Mouse (Mus musculus): ENCODE measurements around the gene Dcun1d1. TPM values are rescaled to one million over a fixed set of nuclear protein-coding genes. Genes with fewer than 3 reads are reported as not detected.

The Dcun1d1 gene
- total RNA-seq (2021) = 10 to 100 TPM; 65.0 to 72.9 TPM

DNA sequence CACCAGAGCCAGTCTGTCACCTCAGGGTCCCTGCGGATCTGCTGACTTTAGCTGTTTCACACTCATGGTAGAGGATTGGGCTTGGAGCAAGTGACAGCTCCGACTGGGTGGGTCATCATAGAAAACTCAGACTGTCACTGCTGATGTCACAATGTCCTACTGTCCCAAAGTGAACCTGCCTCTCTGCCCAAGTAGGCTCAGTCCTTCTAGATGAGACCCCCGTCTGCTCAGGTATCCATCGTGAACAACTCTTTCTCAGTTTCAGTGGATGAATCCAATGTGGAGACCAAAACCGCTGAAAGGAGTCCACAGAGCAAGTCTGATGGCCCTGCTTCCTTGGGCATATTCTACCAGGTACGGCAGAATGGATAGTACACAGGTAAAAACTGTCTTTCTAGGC lies at the start of gene Dcun1d1:
Gene Dcun1d1, minus strand, starts transcription at position 101 of the 400 bp plus-strand sequence.
- no peak for DNase-seq (ENCODE audit: extremely low spot score in 1 of 2, low spot score in 1 of 2)

DNA sequence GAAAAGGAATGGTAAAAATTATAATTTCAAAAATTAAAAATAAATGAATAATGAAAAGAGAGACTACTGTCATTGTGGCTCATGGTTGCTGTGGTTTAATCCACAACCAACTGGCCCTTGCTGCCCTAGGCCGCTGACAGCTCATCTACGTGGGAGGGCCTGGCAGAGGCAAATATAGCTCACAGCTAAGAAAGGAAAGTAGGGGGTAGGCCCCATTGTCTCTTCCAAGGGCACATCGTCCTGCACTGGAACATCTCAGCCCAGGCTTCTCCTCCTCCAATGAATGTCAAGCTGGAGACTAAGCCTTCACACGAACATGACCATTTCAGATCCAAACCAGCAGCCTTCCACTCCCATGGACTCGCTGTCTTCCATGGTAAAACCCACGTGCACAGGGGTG lies 49.0 kb upstream of the Dcun1d1 start:
- no peak for DNase-seq (ENCODE audit: extremely low spot score in 1 of 2, low spot score in 1 of 2)

DNA sequence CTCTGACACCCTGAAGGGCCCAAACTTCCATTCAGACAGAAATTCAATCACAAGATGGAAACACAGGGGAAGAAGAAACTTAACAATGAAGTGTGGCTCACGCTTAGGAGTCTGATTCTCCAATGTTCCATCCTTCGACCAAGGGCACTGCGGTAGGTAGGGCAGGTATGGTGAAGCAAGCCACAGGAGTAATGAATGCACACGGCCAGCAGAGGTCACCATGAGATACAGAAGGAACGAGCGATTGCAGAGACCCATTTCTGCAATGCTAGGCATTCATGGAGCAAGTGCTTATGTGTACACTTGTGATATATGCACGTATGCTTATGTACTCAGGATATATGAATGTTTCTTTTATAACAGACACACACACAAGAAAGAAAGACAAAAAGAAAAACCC lies 36.3 kb upstream of the Dcun1d1 start:
- DNase-seq (ENCODE audit: extremely low spot score in 1 of 2, low spot score in 1 of 2) = peak in 1 of 2 experiments; percentile 25

DNA sequence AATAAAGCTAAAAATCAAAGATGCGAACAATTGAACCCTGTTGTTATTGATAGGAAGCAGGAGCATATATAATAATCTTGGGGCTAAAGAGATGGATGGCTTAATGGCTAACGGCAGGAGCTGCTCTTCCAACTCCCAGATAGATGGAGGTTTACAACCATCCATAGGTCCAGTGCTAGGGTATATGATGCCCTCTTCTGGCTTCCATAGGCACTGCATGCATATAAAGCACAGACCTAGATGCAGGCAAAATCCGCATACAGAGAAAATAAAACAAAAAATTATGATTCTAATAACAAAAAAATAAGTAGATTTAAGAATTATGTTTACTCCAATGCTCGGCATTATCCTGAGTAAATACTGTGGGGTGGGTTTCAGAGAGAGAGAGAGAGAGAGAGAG lies 35.7 kb upstream of the Dcun1d1 start:
- DNase-seq (ENCODE audit: extremely low spot score in 1 of 2, low spot score in 1 of 2) = no peak

DNA sequence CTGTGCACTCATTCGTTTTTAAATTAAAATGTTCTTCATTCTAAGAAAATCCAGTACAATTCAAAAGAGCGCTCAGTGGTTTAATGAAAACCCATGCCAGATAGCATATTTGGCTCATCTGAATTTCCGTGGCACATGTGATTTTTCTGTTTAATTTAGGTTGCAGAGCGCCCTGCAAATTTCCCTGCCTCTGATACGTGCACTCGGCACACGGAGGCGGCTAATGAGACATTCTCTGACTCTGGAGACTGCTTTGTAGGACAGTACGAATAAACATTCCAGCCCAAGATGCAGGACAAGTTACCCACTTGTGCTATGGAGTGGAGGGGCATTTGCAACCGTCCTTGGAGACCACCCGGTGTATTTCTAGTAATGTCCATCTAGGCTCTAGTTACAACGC lies 33.9 kb upstream of the Dcun1d1 start:
- no peak for DNase-seq (ENCODE audit: extremely low spot score in 1 of 2, low spot score in 1 of 2)

GRCm38 (mm10) chr3:35970441-35970840 lies 33.2 kb upstream of the Dcun1d1 start:
- DNase-seq (ENCODE audit: extremely low spot score in 1 of 2, low spot score in 1 of 2) = no peak

GRCm38 (mm10) chr3:35967366-35967921 lies 30.2 kb upstream of the Dcun1d1 start:
- DNase-seq (ENCODE audit: extremely low spot score in 1 of 2, low spot score in 1 of 2) = no peak

DNA sequence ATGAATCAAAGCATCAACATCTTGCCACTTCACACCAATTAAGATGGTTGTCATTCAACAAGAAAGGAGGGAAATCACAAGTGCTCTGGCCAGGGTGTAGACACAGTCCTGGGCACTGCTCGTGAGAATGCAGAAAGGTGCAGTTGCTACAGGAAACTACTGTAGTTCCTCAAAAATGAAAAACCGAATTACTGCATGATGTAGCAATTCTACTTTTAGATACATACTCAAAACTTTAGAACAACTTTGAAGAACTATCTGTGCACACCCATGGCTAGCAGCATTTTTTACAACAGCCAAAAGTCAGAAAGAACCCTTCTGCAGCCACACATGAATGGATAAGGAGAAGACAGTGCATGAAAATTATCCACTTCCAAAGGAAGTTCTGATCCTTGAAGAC lies 29.2 kb upstream of the Dcun1d1 start:
- DNase-seq (ENCODE audit: extremely low spot score in 1 of 2, low spot score in 1 of 2) = no peak

DNA sequence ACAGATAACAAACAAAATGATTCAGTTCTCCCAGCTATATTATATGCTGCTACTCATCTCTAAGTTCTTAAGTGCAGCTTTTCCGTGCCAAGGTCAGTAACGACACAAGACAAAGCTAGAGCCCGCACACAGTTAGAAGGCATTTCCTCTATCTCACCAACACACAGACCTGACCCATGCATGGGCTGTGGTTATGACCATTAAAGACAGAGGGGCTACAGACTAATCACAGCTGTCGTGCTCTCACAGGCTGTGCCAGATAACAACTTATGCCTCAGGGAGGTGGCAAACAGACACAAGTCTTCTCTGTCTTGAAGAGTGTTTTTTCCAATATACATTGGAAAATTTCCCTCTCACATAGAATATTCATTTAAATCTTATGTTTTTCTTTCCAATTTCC lies 27.7 kb upstream of the Dcun1d1 start:
- no peak for DNase-seq (ENCODE audit: extremely low spot score in 1 of 2, low spot score in 1 of 2)

GRCm38 (mm10) chr3:35963921-35964320 lies 26.7 kb upstream of the Dcun1d1 start:
- DNase-seq (ENCODE audit: extremely low spot score in 1 of 2, low spot score in 1 of 2) = no peak

DNA sequence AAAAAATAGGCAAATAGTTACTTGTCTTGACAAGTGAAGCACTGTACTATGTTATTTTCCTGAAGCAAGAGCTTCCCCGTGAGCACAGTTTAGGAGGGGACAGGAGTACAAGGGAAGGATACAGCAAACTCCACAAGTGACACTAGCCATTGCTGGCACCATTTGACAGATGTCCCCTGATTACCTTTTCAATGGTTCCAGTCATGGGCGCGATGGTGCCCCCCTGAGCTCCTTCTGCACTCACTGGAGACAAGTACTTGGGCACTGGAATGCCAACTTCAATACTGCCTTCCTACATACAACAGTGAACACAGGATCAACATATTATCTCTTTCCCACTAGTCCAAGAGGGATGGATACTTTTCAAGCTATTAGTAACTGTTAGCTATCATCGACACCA lies 26.2 kb upstream of the Dcun1d1 start:
- DNase-seq (ENCODE audit: extremely low spot score in 1 of 2, low spot score in 1 of 2) = no peak

DNA sequence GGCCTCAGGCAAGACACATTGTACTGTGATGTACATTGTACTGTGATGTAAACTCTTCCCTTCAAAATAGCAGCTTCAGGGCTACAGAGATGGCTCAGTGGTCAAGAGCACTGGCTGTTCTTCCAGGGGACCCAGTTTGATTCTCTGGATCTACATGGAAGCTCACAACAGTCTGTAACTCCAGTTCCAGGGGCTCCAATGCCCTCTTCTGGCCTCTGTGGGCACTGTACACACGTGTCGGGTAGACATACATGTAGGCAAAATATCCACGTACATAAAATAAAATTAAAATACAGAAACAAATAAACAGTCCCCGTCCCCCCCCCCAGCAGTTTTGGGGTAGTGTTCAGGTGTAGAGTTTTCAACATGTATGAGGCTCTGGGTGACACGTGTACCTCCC lies 25.7 kb upstream of the Dcun1d1 start:
- no peak for DNase-seq (ENCODE audit: extremely low spot score in 1 of 2, low spot score in 1 of 2)

DNA sequence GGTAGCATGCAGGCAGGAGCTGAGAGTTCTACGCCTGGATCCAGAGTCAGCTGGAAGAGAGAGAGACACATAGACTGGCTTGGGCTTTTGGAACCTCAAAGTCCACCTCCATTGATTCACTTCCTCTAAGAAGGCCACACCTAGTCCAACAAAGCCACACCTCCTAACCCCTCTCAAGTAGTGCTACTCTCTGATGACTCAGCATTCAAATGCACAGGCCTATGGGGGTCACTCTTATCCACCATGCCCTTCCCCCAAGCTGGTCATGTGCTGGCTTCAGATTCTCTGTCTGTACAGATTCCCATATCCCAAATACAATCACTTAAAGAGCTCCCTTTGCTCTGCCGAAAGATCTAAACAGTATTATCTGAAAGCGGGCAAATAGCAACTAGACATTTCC lies 20.0 kb upstream of the Dcun1d1 start:
- no peak for DNase-seq (ENCODE audit: extremely low spot score in 1 of 2, low spot score in 1 of 2)

- DNase-seq (ENCODE audit: extremely low spot score in 1 of 2, low spot score in 1 of 2) = no peak
Observed at GRCm38 (mm10) chr3:35954901-35955575, 17.8 kb upstream of the Dcun1d1 start.

- no peak for DNase-seq (ENCODE audit: extremely low spot score in 1 of 2, low spot score in 1 of 2)
Observed at GRCm38 (mm10) chr3:35953816-35954215, 16.6 kb upstream of the Dcun1d1 start.

DNA sequence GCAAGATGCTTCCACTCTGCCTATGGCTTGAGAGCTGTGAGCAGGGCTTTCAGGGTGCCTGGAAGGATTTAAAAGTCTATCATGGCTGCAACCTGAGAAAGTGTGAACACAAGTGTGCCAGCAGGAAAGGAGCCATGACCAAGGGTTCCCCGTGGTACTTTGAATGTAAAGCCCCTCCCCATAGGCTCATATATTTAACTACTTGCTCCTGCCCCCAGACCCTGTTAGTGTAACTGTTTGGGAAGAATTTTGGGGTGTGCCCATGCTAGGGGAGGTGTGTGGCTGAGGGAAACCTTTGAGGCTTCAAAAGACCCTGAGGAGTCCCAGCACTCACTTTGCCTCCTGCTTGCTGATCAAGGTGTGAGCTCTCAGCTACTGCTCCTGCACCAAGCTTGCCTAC lies 15.9 kb upstream of the Dcun1d1 start:
- no peak for DNase-seq (ENCODE audit: extremely low spot score in 1 of 2, low spot score in 1 of 2)

- no peak for DNase-seq (ENCODE audit: extremely low spot score in 1 of 2, low spot score in 1 of 2)
Observed at GRCm38 (mm10) chr3:35948197-35948596, 11.0 kb upstream of the Dcun1d1 start.

- DNase-seq (ENCODE audit: extremely low spot score in 1 of 2, low spot score in 1 of 2) = no peak
Observed at GRCm38 (mm10) chr3:35940520-35941135, 3.4 kb upstream of the Dcun1d1 start.

DNA sequence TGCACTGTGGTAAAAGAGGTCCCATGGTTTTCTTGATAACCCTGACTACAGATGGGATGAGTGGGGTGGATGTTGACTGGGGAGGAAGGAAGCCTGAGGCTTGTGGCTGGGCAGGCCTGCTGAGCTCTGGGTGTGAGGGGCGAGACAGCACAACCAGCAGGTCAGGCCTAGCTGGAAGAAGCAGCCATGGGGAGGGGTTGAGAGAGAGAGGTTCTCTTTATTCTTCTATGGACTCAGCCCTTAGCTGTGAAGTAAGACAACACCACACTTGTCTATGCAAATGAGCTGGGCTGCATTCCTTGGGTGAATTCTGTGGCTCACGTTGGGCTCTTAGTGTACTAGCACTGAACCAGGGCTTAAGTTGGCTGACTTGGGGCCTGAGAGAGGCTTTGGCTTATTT lies 2.8 kb upstream of the Dcun1d1 start:
- DNase-seq (ENCODE audit: extremely low spot score in 1 of 2, low spot score in 1 of 2) = no peak

- DNase-seq (ENCODE audit: extremely low spot score in 1 of 2, low spot score in 1 of 2) = no peak
Observed at GRCm38 (mm10) chr3:35933405-35933777, 3.9 kb downstream of the Dcun1d1 start.

GRCm38 (mm10) chr3:35932735-35933404 lies 4.4 kb downstream of the Dcun1d1 start:
- DNase-seq (ENCODE audit: extremely low spot score in 1 of 2, low spot score in 1 of 2) = peak; percentile 66 to 75
